Mouse (Mus musculus) yolk sac, embryonic 10.5 days (tissue): Measurements from ENCODE around the gene Sult3a2.
"Not testable (repeated sequence)": the region's sequence is repeated elsewhere in the genome, so short reads cannot be mapped to it uniquely, and the experiment has no call there.

Experiments used
- DNase-seq: peaks from one replicate; pipeline ENCODE4 v3.0.0-alpha.2; 2017; ENCODE audit warnings: low spot score

The Sult3a2 gene

DNA sequence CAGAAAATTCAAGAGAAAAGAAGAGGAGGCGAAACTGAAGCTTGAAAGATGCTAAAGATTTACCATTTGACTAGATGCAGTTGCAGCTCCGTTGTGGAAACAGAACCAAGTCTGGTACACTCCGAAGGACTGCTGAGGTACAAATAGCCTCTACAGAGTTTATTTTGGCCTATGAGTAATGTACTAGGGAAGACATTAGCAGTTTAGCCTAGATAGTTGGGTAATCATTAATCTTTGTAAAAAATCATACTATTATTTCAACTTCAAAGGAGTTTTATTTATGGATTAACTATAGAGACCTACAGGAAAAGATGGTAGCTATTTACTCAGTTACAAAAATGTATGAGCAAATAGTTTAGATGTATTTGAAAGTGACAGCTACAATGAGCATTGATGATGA, at the start of gene Sult3a2:
Gene Sult3a2 (minus strand): TSS at position 101 of the 400 bp plus-strand sequence.
- DNase-seq = no peak

DNA sequence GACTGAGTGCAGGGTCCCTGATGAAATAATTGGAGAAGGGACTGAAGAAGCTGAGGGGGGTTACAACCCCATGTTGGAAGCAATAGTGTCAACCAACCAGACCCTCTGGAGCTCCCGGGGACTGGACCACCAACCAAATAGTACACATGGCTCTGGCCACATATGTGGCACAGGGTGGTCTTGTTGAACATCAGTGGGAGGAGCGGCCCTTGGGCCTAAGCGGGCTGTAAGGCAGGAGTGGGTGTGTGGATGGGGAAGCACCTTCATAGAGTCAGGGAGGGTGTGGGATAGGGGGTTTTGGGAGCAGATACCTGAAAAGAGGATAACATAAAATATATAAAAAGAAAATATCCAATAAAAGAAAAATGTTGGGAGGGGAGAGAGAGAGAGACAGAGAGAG, 34.4 kb upstream of the Sult3a2 start:
- no peak for DNase-seq

DNA sequence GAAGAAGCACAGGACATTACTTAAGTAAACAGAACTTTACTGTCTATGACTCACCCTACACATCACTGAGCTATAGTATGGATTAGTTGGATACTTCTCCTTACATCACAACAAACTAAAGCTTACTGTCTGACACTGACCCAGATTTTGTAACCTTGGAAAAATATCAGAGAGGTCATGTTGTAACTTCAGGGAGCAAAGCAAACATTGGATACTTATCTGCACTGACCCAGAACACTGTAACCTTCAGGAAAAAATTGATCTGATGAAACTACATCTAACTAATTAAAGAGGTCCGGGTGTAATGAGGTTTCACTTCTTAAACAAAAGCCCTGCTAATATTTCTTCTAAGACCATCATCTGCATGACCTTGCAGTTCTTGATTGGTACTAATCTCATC, 30.4 kb upstream of the Sult3a2 start:
- no peak for DNase-seq

- DNase-seq = no peak
Observed at GRCm38 (mm10) chr10:33814266-33814665, 27.8 kb upstream of the Sult3a2 start.

- no peak for DNase-seq
Observed at GRCm38 (mm10) chr10:33811807-33812206, 25.3 kb upstream of the Sult3a2 start.

- not testable (repeated sequence) for DNase-seq
Observed at GRCm38 (mm10) chr10:33797221-33797949, 10.9 kb upstream of the Sult3a2 start.

- DNase-seq = not testable (repeated sequence)
Observed at GRCm38 (mm10) chr10:33796269-33796915, 9.9 kb upstream of the Sult3a2 start.

DNA sequence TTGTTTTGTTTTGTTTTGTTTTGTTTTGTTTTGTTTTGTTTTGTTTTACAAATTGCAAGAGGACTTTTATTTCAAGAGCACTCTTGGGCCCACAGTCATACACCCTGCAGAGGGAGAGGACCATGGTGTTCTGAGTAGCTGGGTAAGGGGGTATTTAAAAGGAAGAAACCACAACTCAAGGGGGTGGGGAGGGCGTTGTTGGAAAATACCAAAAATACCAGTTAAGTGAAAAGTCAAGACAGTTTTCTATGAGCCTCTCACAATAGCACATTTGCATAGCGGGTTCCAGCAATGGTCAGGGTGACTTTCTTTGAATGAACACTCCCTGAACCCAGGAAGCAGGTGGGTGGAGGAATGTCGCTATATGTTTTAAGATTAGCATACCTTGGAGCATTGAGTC, 5.7 kb upstream of the Sult3a2 start:
- DNase-seq = not testable (repeated sequence)

DNA sequence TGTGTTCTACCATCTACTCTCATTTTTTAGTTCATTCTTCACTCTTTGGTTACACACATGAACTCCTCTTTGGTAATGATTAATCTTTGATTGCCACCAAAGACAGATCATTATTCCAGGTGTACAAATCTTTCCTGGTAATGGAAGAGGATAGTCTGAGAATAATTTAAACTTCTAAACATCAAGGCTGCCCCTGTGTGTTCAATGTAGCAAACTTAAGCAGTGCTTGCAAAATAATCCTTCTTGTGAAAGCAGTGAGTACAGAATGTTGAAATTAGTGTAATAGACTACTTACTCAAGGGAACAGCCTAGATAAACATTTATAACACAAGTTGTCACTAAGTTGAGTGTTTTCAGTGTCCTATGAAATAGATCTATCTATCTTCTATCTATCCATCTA, 1.0 kb upstream of the Sult3a2 start:
- no peak for DNase-seq

DNA sequence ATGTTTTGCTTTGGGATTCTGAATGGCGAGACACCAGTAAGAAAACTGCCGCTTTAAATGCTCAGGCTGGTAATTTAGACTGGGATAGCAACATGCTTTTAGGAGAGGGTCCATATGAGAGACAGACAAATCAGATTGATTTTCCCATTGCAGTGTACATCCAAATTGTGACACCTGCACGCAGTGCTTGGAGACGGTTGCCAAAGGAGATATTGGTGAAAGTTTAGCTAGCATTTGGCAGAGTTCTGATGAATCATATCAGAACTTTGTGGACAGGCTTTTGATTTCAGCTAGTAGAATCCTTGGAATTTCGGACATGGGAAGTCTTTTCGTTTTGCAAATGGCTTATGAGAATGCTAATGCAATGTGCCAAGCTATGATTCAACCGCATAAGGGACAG, 51.3 kb downstream of the Sult3a2 start:
- not testable (repeated sequence) for DNase-seq

DNA sequence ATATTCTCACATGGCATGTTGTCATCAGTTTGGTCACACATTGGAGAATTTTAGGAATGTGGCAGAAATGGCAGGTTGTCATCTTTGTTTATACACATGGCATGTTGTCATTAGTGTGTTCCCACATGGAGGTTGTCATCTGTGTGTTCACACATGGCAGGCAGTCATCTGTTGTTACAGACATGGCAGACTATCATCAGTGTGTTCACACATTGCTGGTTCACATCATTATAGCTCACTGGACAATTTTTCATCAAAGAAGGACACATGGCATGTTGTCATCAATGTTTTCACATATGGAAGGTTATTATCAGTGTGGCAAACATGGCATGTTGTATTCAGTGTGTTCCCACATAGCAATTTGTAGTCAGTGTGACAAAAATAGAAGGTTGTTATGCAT, 53.3 kb downstream of the Sult3a2 start:
- DNase-seq = no peak

DNA sequence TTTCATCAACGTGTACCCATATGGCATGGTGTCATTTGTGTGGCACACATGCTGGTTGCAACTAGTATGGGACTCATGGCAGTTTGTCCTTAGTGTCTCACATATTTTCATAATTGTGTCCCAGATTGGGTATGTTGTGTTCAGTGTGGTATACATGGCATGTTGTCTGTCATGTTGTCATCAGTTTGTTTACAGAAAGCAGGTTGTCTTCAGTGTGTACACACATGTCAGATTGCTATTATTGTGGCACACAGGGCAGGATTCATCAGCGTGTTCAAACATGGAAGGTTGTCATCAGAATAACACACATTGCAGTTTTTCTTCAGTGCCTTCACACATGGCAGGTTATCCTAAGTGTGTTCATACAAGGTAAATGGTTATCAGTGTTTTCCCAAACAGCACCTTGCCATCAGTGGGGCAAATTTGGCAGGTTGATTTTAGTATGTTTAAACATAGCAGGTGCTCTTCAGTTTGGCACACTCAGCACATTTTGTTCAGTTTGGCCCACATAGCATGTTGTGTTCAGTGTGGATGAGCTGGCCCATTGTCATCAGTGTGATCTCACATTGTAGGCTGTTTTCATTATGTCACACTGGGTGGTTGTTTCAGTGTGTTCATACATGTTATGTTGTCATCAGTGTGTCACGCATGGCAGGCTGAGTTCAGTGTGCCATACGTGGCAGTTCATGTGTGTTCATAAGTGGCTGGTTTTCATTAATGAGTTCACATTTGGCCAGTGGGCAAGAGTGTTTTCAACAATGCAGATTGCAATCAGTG, 53.9 kb downstream of the Sult3a2 start:
- no peak for DNase-seq

GRCm38 (mm10) chr10:33723764-33724163, 62.7 kb downstream of the Sult3a2 start:
- DNase-seq = no peak

DNA sequence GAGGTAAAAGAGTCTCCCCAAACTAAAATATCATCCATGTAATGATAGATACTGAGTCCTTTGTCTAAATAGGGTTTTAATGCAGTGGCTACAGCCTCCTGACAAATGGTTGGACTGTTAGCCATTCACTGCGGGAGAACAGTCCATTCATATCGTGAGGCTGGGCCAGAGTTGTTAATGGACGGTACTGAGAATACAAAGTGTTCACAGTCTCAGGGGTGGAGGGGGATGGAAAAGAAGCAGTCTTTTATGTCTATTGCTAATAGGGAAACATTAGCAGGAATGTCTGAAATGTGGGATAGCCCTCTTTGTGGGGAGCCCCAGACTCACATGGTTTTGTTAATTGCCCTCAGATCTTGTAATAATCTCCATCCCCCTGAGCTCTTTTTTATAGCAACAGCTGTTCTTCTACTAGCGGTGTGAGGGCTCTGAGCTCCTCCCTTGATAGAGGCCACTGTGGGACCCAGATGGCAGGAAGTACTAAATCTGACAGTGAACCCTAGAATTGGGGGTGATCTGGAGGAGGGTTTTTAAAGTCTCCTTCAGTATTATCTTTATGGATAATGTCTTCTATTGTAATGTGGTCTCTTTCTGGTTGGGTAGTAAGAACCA, 64.6 kb downstream of the Sult3a2 start:
- DNase-seq = no peak
